9 mouse cellular contexts compared by ENCODE assay signal in the genomic region with DNA sequence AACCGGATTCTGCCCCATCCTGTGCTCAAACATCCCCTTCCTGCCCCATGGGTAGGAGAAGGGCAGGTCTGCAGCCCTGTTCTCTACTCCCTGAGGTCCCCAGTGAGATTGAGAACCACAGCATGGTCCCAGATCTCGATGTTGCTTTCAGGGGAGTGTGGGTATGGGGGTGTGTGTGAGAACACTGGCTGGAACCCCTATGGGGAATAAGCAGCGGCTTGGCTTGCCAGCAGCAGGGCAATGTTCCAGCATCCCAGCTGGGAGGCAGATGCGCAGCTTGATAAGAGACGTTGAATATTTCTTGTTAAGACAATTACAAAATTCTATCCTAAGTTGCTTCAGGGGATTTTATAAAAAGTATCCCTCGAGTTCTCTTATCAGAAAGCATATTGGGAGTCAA. TPM values are rescaled to one million over a fixed set of nuclear protein-coding genes. Genes with fewer than 3 reads are reported as not detected.
A peak's percentile ranks its signal among the peaks of the same experiment; 100 is the strongest.
DNase-seq lines count a peak whose midpoint lies in the region.
"Had no signal": no experiment of that assay in that cellular context is flagged by ENCODE, and none has a peak within 500 bp of the region (broad histone marks: within the 10 kb centered on the region; RNA-seq: fewer than 3 reads in every experiment).

No protein-coding gene starts in this region.

- intact Hi-C loops in left cerebral cortex, postnatal 36 days (cut with DNase I) = no loop called here

- peak; percentile 94 for DNase-seq in heart, adult 11 months
- no peak for DNase-seq in heart, adult 8-10 months (ENCODE audit: low spot score)
- peak; percentile 1 to 7 for DNase-seq in layer of hippocampus, postnatal 36 days
- no peak for DNase-seq in layer of hippocampus, adult 9-10 months (ENCODE audit: low spot score)
- peak; percentile 75 for DNase-seq in gastrocnemius, adult 18-20 months (ENCODE audit: low spot score)
- DNase-seq in lung, postnatal 14 days = peak; percentile 31
- no peak for DNase-seq in left cerebral cortex, postnatal 36 days (ENCODE audit: low spot score in 2 of 2)
- DNase-seq in embryo, embryonic 9.5 days (ENCODE audit: extremely low spot score) = no peak
- DNase-seq: liver, postnatal 0 days had no signal

RNA-seq across cellular contexts. Expression of a gene that starts 53.7 kb away (rescaled TPM):
- 10 to 100 TPM; 13.2 to 14.4 (median 14.1) TPM for total RNA-seq in heart, adult 8-10 months (2022)
- 10 to 100 TPM; 12.2 to 13.2 TPM for total RNA-seq in layer of hippocampus, postnatal 36 days (2021)
- total RNA-seq in gastrocnemius, adult 18-20 months (2021) = 1 to 10 TPM; 3.6 to 4.2 TPM
- total RNA-seq in left cerebral cortex, postnatal 36 days (2021) = 10 to 100 TPM; 26.0 to 26.1 TPM

Comparison
In these comparisons a context has a peak if more than half of its experiments do, and no peak if none do; other contexts are left out.
1. DNase-seq: peak in heart, adult 11 months (single experiment), layer of hippocampus, postnatal 36 days (2 of 2), gastrocnemius, adult 18-20 months (single experiment) and lung, postnatal 14 days (single experiment); none in heart, adult 8-10 months (single experiment), layer of hippocampus, adult 9-10 months (single experiment), left cerebral cortex, postnatal 36 days (0 of 2) and embryo, embryonic 9.5 days (single experiment).